Mouse (Mus musculus): ENCODE data around the gene Bpifb1. TPM values are rescaled to one million over a fixed set of nuclear protein-coding genes. Genes with fewer than 3 reads are reported as not detected.

The Bpifb1 gene
- polyA plus RNA-seq, 1 experiment from 2014 or later: 0.20 TPM

DNA sequence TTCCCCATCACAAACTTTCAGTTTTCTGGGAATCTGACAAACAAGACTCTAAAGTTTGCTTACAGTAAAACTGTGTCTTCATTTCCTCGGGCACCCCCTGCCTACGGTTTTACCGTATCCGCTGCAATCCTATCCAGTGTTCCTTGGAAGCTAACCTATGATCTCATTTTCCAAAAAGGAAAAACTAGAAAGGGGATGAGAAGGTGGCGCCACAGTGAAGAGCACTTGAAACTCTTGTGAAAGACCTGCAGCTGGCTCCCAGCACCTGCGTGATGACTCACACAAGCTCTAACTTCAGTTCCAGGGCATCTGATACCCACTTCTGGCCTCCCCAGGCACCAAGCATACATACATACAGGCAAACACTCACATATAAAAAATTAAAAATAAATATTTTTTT is 5.3 kb upstream of the Bpifb1 start:
- Histone ChIP-seq H3K27me3 (no peaks in the 10 kb centered on the region), H3K4me1 (0 out of 2 replicates have a peak, but pooled peaks cover 3% of the 10 kb centered on the region), H3K27ac (no peak overlapping the region), H3K9me3 (no peaks in the 10 kb centered on the region), H3K36me3 (no peaks in the 10 kb centered on the region), H3K4me2 (no peak overlapping the region), H3K4me3 (no peak overlapping the region), H3K9ac (no peak overlapping the region)
- no peak for ATAC-seq (ENCODE audit: insufficient number of reproducible peaks, low FRiP score, low TSS enrichment, low read depth)
- WGBS: 85% methylated on average over 6 of the region's 6 CpGs

DNA sequence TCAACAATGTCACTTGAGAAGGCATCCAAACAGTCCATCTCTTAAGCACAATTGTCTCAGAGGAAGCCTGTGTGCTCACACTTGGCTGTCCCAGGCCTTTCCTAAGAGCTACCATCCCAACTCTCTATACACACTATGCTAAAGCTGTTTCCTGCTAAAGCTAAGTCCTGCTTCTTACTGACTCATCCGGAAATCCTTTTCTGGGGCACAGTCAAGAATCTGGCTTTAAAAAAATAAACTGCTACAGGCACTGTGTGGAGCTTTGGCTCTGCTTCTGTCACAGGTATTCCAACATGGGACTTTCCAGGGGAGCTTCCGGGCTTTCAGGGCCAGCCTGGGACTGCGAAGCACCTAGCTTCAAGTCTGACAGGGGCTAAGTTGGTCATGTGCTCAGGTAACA is 4.9 kb upstream of the Bpifb1 start:
- H3K9me3 ChIP-seq: no peaks in the 10 kb centered on the region
- H3K4me2 ChIP-seq: no peak overlapping the region
- H3K9ac ChIP-seq: no peak overlapping the region
- H3K4me3 ChIP-seq: no peak overlapping the region
- ATAC-seq (ENCODE audit: insufficient number of reproducible peaks, low FRiP score, low TSS enrichment, low read depth): no peak
- no peak overlapping the region for H3K27ac ChIP-seq
- H3K27me3 ChIP-seq: no peaks in the 10 kb centered on the region
- H3K4me1 ChIP-seq: 0 out of 2 replicates have a peak, but pooled peaks cover 3% of the 10 kb centered on the region
- no peaks in the 10 kb centered on the region for H3K36me3 ChIP-seq
- 70% methylated on average over 3 of the region's 3 CpGs for WGBS

DNA sequence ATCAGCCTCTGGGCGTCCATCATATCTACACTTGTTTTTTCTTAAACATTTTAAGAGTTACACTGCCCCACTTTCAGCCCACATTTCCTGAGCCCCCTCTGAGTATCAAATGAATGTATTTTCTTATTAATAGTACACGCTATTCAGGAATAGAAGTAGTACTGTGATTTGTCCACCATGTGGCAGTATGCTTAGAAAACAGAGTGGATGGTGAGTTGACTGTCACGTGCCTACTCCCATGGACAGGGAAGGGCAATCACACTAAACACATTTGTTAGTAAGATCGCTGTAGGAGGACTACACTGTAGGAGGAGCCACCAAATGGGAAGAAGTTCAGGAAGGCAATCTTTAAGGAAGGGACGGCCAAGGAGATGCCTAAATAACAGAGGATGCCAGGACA is 3.1 kb upstream of the Bpifb1 start:
- no peaks in the 10 kb centered on the region for H3K27me3 ChIP-seq
- 42% methylated on average over 5 of the region's 5 CpGs for WGBS
- no peak overlapping the region for H3K4me2 ChIP-seq
- ATAC-seq (ENCODE audit: insufficient number of reproducible peaks, low FRiP score, low TSS enrichment, low read depth): no peak
- H3K9ac ChIP-seq: no peak overlapping the region
- H3K27ac ChIP-seq: no peak overlapping the region
- H3K4me3 ChIP-seq: no peak overlapping the region
- 0 out of 2 replicates have a peak, but pooled peaks cover 3% of the 10 kb centered on the region for H3K4me1 ChIP-seq
- no peaks in the 10 kb centered on the region for H3K9me3 ChIP-seq
- no peaks in the 10 kb centered on the region for H3K36me3 ChIP-seq

DNA sequence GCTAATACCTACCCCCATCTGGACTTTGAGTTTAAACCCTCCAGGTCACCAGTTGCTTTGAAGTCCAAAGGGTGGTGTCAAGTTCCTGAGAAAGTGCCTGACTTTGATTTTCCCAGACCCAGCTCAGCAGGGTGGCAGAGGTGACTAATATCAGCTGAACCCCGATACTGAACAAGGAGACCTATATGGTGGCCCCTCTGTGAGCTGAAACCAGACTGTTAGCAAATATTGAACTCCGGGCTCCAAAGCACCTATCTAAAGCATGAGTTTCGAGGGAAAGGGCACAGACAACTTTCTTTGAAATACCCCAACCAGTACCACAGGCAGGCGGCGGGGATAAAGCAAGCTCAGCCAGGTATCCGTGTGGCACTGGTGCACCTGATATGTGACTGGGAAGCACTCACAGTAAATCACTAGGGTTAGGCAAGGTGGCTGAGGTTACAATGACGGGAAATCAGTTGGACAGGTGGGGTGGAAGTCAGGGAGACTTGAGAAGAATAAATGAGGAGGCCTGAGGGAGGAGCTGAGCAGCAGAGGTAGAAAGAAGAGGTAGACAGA is 662 bp upstream of the Bpifb1 start:
- no peaks in the 10 kb centered on the region for H3K36me3 ChIP-seq
- 71% methylated on average over 7 of the region's 7 CpGs for WGBS
- no peak for ATAC-seq (ENCODE audit: insufficient number of reproducible peaks, low FRiP score, low TSS enrichment, low read depth)
- no peak overlapping the region for H3K27ac ChIP-seq
- H3K9me3 ChIP-seq: no peaks in the 10 kb centered on the region
- no peak overlapping the region for H3K4me3 ChIP-seq
- H3K4me2 ChIP-seq: no peak overlapping the region
- H3K4me1 ChIP-seq: no peaks in the 10 kb centered on the region
- no peaks in the 10 kb centered on the region for H3K27me3 ChIP-seq
- no peak overlapping the region for H3K9ac ChIP-seq

DNA sequence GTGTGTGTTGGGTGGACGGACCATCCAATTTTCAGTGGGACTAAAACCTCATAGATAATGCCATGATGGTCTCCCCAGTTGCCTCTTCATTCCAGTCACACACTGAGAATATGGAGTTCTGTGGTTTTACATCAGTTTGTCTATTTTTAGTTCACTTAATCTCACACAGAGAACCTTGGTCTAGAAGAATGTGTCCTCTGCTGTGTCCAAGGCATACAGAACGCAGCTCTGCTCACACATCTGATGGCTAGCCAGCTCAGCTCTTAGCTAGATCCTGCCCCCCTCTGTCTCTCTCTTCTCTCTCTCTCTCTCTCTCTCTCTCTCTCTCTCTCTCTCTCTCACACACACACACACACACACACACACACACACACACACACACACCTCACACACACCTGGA is 1.5 kb downstream of the Bpifb1 start:
- ATAC-seq (ENCODE audit: insufficient number of reproducible peaks, low FRiP score, low TSS enrichment, low read depth): no peak
- no peak overlapping the region for H3K4me2 ChIP-seq
- H3K9me3 ChIP-seq: no peaks in the 10 kb centered on the region
- WGBS: 45% methylated on average over 2 of the region's 2 CpGs
- H3K9ac ChIP-seq: no peak overlapping the region
- no peak overlapping the region for H3K27ac ChIP-seq
- H3K4me3 ChIP-seq: no peak overlapping the region
- no peaks in the 10 kb centered on the region for H3K4me1 ChIP-seq
- H3K36me3 ChIP-seq: no peaks in the 10 kb centered on the region
- H3K27me3 ChIP-seq: no peaks in the 10 kb centered on the region

DNA sequence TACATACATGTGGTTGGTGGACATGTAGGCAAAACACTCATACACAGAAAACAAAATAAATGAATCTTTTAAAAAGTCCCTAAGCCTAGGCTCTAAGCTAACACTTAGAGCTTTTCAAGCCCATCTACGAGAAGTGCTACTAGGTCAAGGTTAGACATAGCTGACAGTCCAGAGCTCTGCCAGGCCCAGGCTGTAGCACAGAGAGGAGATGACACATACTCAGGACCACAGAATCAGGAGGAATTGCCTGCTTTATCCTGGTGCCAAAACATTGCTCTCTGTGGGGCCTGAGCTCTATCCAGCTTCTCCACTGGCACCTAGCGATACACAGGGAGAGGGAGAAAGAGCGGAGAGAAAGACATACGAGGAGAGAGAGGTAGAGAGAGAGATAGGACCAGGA is 2.5 kb downstream of the Bpifb1 start:
- no peak overlapping the region for H3K27ac ChIP-seq
- no peaks in the 10 kb centered on the region for H3K36me3 ChIP-seq
- H3K9ac ChIP-seq: no peak overlapping the region
- no peak overlapping the region for H3K4me2 ChIP-seq
- no peak overlapping the region for H3K4me3 ChIP-seq
- no peak for ATAC-seq (ENCODE audit: insufficient number of reproducible peaks, low FRiP score, low TSS enrichment, low read depth)
- H3K27me3 ChIP-seq: no peaks in the 10 kb centered on the region
- H3K9me3 ChIP-seq: no peaks in the 10 kb centered on the region
- H3K4me1 ChIP-seq: no peaks in the 10 kb centered on the region
- WGBS: 84% methylated on average over 4 of the region's 4 CpGs

DNA sequence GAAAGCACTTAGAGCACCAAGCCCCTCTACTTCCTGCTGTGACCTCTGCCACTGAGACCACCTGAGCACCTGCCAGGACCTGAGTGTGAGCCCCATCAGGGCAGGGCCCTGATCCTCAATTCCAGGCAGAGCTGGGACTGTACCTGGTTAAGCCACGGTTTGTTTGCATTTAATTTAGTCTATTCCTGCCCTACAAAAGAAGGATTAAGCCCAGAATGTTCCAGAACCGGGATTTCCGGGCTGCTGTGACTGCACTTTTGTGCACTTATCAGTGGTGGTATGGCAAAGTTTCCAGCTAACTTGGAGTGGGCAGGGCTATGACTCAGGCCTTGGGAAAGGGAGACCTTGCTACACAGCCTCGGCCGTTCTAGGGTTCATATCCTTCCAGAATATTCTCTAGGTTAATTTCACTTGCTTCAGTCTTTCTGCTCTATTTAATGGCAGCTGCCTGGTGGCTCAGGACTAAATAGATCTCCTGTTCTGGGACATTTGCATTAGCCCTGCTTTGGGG is 3.4 kb downstream of the Bpifb1 start:
- H3K4me1 ChIP-seq: no peaks in the 10 kb centered on the region
- H3K27me3 ChIP-seq: no peaks in the 10 kb centered on the region
- H3K36me3 ChIP-seq: no peaks in the 10 kb centered on the region
- no peak for ATAC-seq (ENCODE audit: insufficient number of reproducible peaks, low FRiP score, low TSS enrichment, low read depth)
- no peak overlapping the region for H3K9ac ChIP-seq
- H3K4me3 ChIP-seq: no peak overlapping the region
- H3K4me2 ChIP-seq: no peak overlapping the region
- H3K9me3 ChIP-seq: no peaks in the 10 kb centered on the region
- 65% methylated on average over 5 of the region's 5 CpGs for WGBS
- no peak overlapping the region for H3K27ac ChIP-seq

DNA sequence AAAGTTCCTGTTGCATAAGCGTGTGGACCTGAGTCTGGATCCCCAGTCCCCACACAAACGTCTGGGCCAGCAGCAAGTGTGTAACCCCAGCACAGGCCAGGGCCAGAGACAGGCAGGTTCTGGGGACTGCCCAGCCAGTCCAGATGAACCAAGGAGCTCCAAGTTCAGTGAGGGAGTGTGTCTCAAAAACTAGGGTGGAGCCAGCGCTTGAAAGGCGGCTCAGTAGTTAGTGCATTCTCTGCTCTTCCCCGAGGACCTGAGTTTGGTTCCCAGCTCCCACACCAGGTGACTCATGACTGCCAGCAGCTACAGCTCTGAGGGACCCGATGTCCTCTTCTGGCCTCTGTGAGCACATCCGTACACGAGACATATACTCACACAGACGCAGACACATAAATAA is 6.4 kb downstream of the Bpifb1 start:
- no peak overlapping the region for H3K4me3 ChIP-seq
- ATAC-seq (ENCODE audit: insufficient number of reproducible peaks, low FRiP score, low TSS enrichment, low read depth): no peak

DNA sequence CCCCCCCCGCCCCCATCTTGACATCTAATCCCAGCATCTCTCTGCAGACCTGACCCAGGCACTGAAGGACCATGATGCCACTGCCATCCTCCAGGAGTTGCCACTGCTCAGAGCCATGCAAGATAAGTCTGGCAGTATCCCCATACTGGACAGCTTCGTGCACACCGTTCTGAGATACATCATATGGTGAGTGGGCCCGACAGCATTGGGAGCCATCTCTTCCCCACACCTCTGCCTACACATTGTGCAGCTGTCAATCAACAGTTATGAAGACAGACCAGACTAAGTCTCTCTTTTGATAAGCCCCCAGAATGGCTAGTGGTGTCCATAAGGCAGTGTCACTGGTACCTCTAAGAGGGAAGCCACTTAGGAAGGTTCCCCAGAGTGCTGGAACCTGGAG is 14.0 kb downstream of the Bpifb1 start:
- Histone ChIP-seq H3K27ac (no peak overlapping the region), H3K4me1 (no peaks in the 10 kb centered on the region), H3K4me2 (no peak overlapping the region), H3K9me3 (no peaks in the 10 kb centered on the region), H3K36me3 (no peaks in the 10 kb centered on the region), H3K9ac (no peak overlapping the region), H3K27me3 (no peaks in the 10 kb centered on the region), H3K4me3 (no peak overlapping the region)
- ATAC-seq (ENCODE audit: insufficient number of reproducible peaks, low FRiP score, low TSS enrichment, low read depth): no peak
- 92% methylated on average over 4 of the region's 4 CpGs for WGBS

More for the DNA sequence above, 6.4 kb downstream of the Bpifb1 start:
- WGBS: 87% methylated on average over 9 of the region's 9 CpGs
- Histone ChIP-seq H3K9ac (no peak overlapping the region), H3K27me3 (no peaks in the 10 kb centered on the region), H3K4me1 (no peaks in the 10 kb centered on the region), H3K4me2 (no peak overlapping the region), H3K36me3 (no peaks in the 10 kb centered on the region), H3K27ac (no peak overlapping the region), H3K9me3 (no peaks in the 10 kb centered on the region)

DNA sequence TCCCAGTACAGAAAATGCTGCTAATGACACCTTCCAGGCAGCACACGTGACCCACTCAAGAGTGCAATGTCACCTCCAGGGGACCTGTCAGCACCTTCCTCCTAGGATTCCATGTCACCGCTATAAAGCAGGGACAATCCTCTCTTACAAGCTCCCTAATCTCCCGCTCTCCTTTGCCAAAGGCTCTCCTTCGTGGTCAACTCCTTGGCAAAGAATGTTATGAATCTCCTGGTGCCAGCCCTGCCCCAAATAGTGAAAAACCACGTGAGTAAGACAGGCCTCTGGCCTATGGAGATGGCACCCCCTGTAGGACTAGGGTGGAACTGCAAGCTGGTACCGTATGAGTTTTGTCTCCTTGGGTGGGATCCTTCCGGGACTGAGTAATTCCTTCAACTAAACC is 16.3 kb downstream of the Bpifb1 start:
- Histone ChIP-seq H3K9ac (no peak overlapping the region), H3K4me1 (no peaks in the 10 kb centered on the region), H3K36me3 (no peaks in the 10 kb centered on the region), H3K27ac (no peak overlapping the region), H3K4me2 (no peak overlapping the region), H3K27me3 (no peaks in the 10 kb centered on the region), H3K9me3 (no peaks in the 10 kb centered on the region), H3K4me3 (no peak overlapping the region)
- 59% methylated on average over 7 of the region's 7 CpGs for WGBS
- no peak for ATAC-seq (ENCODE audit: insufficient number of reproducible peaks, low FRiP score, low TSS enrichment, low read depth)

DNA sequence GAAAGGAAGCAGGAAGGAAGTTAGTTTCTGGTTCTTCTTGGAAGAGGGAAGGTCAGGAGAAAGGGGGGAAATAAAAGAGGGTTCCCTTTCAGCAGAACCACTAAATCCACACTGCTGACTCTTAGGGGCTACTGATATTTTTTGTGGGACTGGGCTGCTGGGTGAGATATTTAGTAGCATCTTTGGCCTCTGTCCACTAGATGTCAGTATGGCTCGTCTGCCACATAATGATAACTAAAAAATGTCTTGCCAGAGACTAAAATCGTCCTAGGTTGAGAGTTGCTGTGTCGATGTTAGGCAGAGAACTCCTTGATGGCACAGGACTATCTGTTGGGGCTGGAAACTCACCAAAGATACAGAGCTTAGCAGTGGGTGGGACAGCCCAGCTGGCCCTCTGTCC is 18.5 kb downstream of the Bpifb1 start:
- 13% methylated on average over 3 of the region's 3 CpGs for WGBS
- H3K36me3 ChIP-seq: no peaks in the 10 kb centered on the region
- no peaks in the 10 kb centered on the region for H3K9me3 ChIP-seq
- no peak overlapping the region for H3K9ac ChIP-seq
- no peak overlapping the region for H3K27ac ChIP-seq
- ATAC-seq (ENCODE audit: insufficient number of reproducible peaks, low FRiP score, low TSS enrichment, low read depth): no peak
- no peak overlapping the region for H3K4me3 ChIP-seq
- no peak overlapping the region for H3K4me2 ChIP-seq
- no peaks in the 10 kb centered on the region for H3K27me3 ChIP-seq
- no peaks in the 10 kb centered on the region for H3K4me1 ChIP-seq

DNA sequence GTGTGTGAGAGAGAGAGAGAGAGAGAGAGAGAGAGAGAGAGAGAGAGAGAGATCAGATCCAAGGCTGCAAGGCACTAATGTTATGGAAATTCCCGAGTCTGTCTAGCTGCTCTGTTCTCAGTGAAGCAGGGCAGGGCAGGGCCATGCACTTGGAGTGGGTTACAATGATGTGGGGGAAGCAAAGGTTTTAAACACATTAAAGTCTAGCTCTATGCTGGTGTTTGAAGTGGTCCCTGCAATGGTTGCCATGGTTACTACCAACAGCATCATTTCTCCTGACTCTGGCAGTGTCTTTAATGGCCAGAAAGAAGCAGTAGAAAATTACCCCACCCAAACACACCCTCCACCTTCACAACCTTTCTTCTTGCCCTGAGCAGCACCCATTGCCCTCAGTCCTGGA is 20.5 kb downstream of the Bpifb1 start:
- Histone ChIP-seq H3K4me1 (no peaks in the 10 kb centered on the region), H3K4me2 (no peak overlapping the region), H3K9me3 (no peaks in the 10 kb centered on the region), H3K9ac (no peak overlapping the region), H3K27me3 (no peaks in the 10 kb centered on the region), H3K4me3 (no peak overlapping the region), H3K27ac (no peak overlapping the region), H3K36me3 (no peaks in the 10 kb centered on the region)
- WGBS: 57% methylated on average over 1 of the region's 1 CpGs
- no peak for ATAC-seq (ENCODE audit: insufficient number of reproducible peaks, low FRiP score, low TSS enrichment, low read depth)

DNA sequence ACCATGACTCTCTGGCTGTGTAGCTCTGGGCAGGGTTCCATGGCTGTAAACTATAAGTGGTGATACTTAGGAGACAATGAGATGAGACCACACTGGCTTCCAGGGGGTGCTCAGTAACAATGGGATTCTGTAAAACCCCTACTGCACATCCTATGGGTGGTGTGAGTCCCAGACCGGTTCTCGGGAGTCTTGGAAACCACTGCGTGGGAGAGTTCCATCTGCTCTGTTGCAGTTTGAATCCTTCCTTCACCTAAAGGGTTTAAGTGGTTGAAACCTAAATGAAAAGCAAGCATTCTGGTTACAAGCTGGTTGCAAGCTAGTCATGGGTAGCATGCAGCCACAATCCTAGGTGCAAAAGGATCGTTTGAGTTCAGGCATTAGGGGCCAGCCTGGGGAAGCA is 21.3 kb downstream of the Bpifb1 start:
- WGBS: 85% methylated on average over 4 of the region's 4 CpGs
- H3K27me3 ChIP-seq: no peaks in the 10 kb centered on the region
- ATAC-seq (ENCODE audit: insufficient number of reproducible peaks, low FRiP score, low TSS enrichment, low read depth): no peak
- no peaks in the 10 kb centered on the region for H3K9me3 ChIP-seq
- H3K36me3 ChIP-seq: no peaks in the 10 kb centered on the region
- H3K9ac ChIP-seq: no peak overlapping the region
- no peak overlapping the region for H3K4me2 ChIP-seq
- no peaks in the 10 kb centered on the region for H3K4me1 ChIP-seq
- H3K27ac ChIP-seq: no peak overlapping the region
- H3K4me3 ChIP-seq: no peak overlapping the region

All from limb, embryonic 15.5 days (tissue).